Mouse (Mus musculus) bone marrow, adult 2 months (tissue): ENCODE results near the gene Vps13c.

Experiments used
- CTCF ChIP-seq: fragments of 200-500 bp; IDR thresholded peaks from 2 replicates; pipeline ENCODE4 v1.5.1; 2011; ENCODE audit warnings: low read length, control low read depth; ENCODE audit not compliant: control insufficient read depth, insufficient read depth
- POLR2A ChIP-seq: fragments of 200-500 bp; IDR thresholded peaks from 2 replicates; pipeline ENCODE4 v1.6.1; 2011; ENCODE audit warnings: low read depth, mild to moderate bottlenecking, control low read depth, low read length, borderline replicate concordance; ENCODE audit not compliant: control insufficient read depth

- no peak for TF ChIP-seq CTCF
- TF ChIP-seq POLR2A, result no peak
Observed at GRCm38 (mm10) chr9:68033771-68034170, 193.6 kb downstream of the Vps13c start.
